Mouse (Mus musculus): ENCODE measurements around the gene Tnf. TPM values are rescaled to one million over a fixed set of nuclear protein-coding genes. Genes with fewer than 3 reads are reported as not detected.
A peak's percentile ranks its signal among the peaks of the same experiment; 100 is the strongest.

The Tnf gene
- 1 to 10 TPM in 1 of 2 experiments, under 1 TPM in 1; 0.76 to 1.3 TPM for total RNA-seq (2021)

GRCm38 (mm10) chr17:35201787-35202186, at the start of gene Tnf:
Tnf (minus strand) TSS chr17:35202007.
- DNase-seq, result peak; percentile 74

- DNase-seq, result no peak
Measured at GRCm38 (mm10) chr17:35251162-35251719, 49.4 kb upstream of the Tnf start.

- no peak for DNase-seq
Measured at GRCm38 (mm10) chr17:35250348-35251120, 48.7 kb upstream of the Tnf start.

- DNase-seq, result no peak
Measured at GRCm38 (mm10) chr17:35249451-35250197, 47.8 kb upstream of the Tnf start.

GRCm38 (mm10) chr17:35248986-35249385, 47.2 kb upstream of the Tnf start:
- no peak for DNase-seq

GRCm38 (mm10) chr17:35247144-35247543, 45.3 kb upstream of the Tnf start:
- DNase-seq, result no peak

GRCm38 (mm10) chr17:35245731-35246623, 44.2 kb upstream of the Tnf start:
- DNase-seq, result no peak

- no peak for DNase-seq
Measured at GRCm38 (mm10) chr17:35244999-35245398, 43.2 kb upstream of the Tnf start.

- DNase-seq, result peak; percentile 72
Measured at GRCm38 (mm10) chr17:35243086-35243485, 41.3 kb upstream of the Tnf start.

GRCm38 (mm10) chr17:35242015-35242941, 40.5 kb upstream of the Tnf start:
- peak; percentile 76 for DNase-seq

- DNase-seq, result peak; percentile 97
Measured at GRCm38 (mm10) chr17:35241305-35242014, 39.7 kb upstream of the Tnf start, which contains the start of gene Ddx39b. Ddx39b (plus strand) TSS chr17:35241746.

GRCm38 (mm10) chr17:35240384-35241304, 38.8 kb upstream of the Tnf start:
- DNase-seq, result no peak

GRCm38 (mm10) chr17:35239700-35240099, 37.9 kb upstream of the Tnf start:
- no peak for DNase-seq

- no peak for DNase-seq
Measured at GRCm38 (mm10) chr17:35237504-35237903, 35.7 kb upstream of the Tnf start.

GRCm38 (mm10) chr17:35236996-35237395, 35.2 kb upstream of the Tnf start:
- no peak for DNase-seq

GRCm38 (mm10) chr17:35236390-35236746, 34.6 kb upstream of the Tnf start:
- DNase-seq, result peak; percentile 99

GRCm38 (mm10) chr17:35235614-35236389, 34.0 kb upstream of the Tnf start, which contains the start of gene Nfkbil1:
Nfkbil1 (minus strand) TSS chr17:35235792.
- DNase-seq, result peak; percentile 90

- peak; percentile 53 for DNase-seq
Measured at GRCm38 (mm10) chr17:35234903-35235302, 33.1 kb upstream of the Tnf start.
